Mouse (Mus musculus) kidney, adult 18-20 months (tissue): ENCODE measurements around the gene Tox3.

Experiments
- DNase-seq: peaks from one replicate; pipeline ENCODE4 v3.0.0; 2021

The Tox3 gene

GRCm38 (mm10) chr8:90232501-90232900, 115.6 kb downstream of the Tox3 start:
- DNase-seq, result no peak

DNA sequence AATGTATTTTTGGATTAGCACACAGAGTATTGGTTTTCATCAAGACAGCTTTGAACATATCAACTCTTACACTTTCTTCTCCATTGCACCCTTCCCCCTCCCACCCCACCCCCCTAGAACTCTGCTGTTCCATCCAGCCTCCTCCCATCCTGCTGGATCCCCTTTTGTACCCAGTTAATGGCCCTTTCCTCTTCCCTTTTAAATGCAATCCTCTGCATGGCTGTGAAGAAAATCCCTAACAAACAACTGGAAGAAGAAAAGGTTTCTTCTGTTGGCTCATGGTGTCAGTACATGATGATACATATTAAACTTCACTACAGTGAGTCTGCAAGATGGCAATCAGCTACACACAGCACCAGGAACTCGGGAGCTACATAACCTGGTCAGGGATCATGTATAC, 124.0 kb downstream of the Tox3 start:
- DNase-seq, result no peak

- DNase-seq, result no peak
Observed at GRCm38 (mm10) chr8:90209105-90210037, 138.8 kb downstream of the Tox3 start.
